Mouse (Mus musculus): Measurements from ENCODE around the gene Nabp2.

Nabp2 gene

GRCm38 (mm10) chr10:128411211-128412054 is at the start of gene Nabp2, which contains the start of gene Rnf41:
Gene Nabp2 (minus strand): TSS chr10:128411492.
Gene Rnf41 (plus strand): TSS chr10:128411657.
- peak; percentile 97 for DNase-seq (ENCODE audit: low spot score)

- DNase-seq (ENCODE audit: low spot score) = no peak
Observed at GRCm38 (mm10) chr10:128460270-128460630, 49.0 kb upstream of the Nabp2 start.

GRCm38 (mm10) chr10:128459409-128460269 is 48.3 kb upstream of the Nabp2 start:
- DNase-seq (ENCODE audit: low spot score) = peak; percentile 35

GRCm38 (mm10) chr10:128458719-128459408 is 47.6 kb upstream of the Nabp2 start, which contains the start of gene Smarcc2:
Gene Smarcc2 (plus strand): TSS chr10:128459248.
- peak; percentile 80 for DNase-seq (ENCODE audit: low spot score)

GRCm38 (mm10) chr10:128458348-128458718 is 47.0 kb upstream of the Nabp2 start:
- peak; percentile 91 for DNase-seq (ENCODE audit: low spot score)

GRCm38 (mm10) chr10:128457676-128458075 is 46.4 kb upstream of the Nabp2 start:
- no peak for DNase-seq (ENCODE audit: low spot score)

GRCm38 (mm10) chr10:128455280-128455679 is 44.0 kb upstream of the Nabp2 start:
- DNase-seq (ENCODE audit: low spot score) = peak; percentile 76

- no peak for DNase-seq (ENCODE audit: low spot score)
Observed at GRCm38 (mm10) chr10:128454471-128454870, 43.2 kb upstream of the Nabp2 start.

- no peak for DNase-seq (ENCODE audit: low spot score)
Observed at GRCm38 (mm10) chr10:128451014-128451413, 39.7 kb upstream of the Nabp2 start.

GRCm38 (mm10) chr10:128445407-128445806 is 34.1 kb upstream of the Nabp2 start:
- no peak for DNase-seq (ENCODE audit: low spot score)

GRCm38 (mm10) chr10:128444354-128444753 is 33.1 kb upstream of the Nabp2 start:
- DNase-seq (ENCODE audit: low spot score) = no peak

- DNase-seq (ENCODE audit: low spot score) = no peak
Observed at GRCm38 (mm10) chr10:128442718-128443117, 31.4 kb upstream of the Nabp2 start.

- DNase-seq (ENCODE audit: low spot score) = no peak
Observed at GRCm38 (mm10) chr10:128441324-128442119, 30.2 kb upstream of the Nabp2 start.

- DNase-seq (ENCODE audit: low spot score) = no peak
Observed at GRCm38 (mm10) chr10:128440407-128440806, 29.1 kb upstream of the Nabp2 start.

- DNase-seq (ENCODE audit: low spot score) = peak; percentile 49
Observed at GRCm38 (mm10) chr10:128438675-128439279, 27.5 kb upstream of the Nabp2 start.

- DNase-seq (ENCODE audit: low spot score) = no peak
Observed at GRCm38 (mm10) chr10:128436376-128436775, 25.1 kb upstream of the Nabp2 start.

GRCm38 (mm10) chr10:128435873-128436272 is 24.6 kb upstream of the Nabp2 start:
- DNase-seq (ENCODE audit: low spot score) = no peak

- DNase-seq (ENCODE audit: low spot score) = peak; percentile 36
Observed at GRCm38 (mm10) chr10:128435186-128435823, 24.0 kb upstream of the Nabp2 start.

GRCm38 (mm10) chr10:128434681-128435080 is 23.4 kb upstream of the Nabp2 start:
- DNase-seq (ENCODE audit: low spot score) = no peak

GRCm38 (mm10) chr10:128433417-128433816 is 22.1 kb upstream of the Nabp2 start:
- DNase-seq (ENCODE audit: low spot score) = no peak

All from layer of hippocampus, adult 11-12 months (tissue).